ENCODE assay signal across 21 mouse cellular contexts in genomic region chr6:109855806-109856205, GRCm38 (mm10).
A peak's percentile ranks its signal among the peaks of the same experiment; 100 is the strongest.
DNase-seq lines count a peak whose midpoint lies in the region; ATAC-seq and TF ChIP-seq lines count a peak whose summit lies in the region.
"Had no signal": no experiment of that assay in that cellular context is flagged by ENCODE, and none has a peak within 500 bp of the region (broad histone marks: within the 10 kb centered on the region; RNA-seq: fewer than 3 reads in every experiment).

No protein-coding gene starts in this region.

- no peak for TF ChIP-seq EP300 in lung, postnatal 0 days (IDR thresholded peaks at IDR 0.05)

- ATAC-seq in lung, postnatal 0 days = 0 out of 2 replicates have a peak, but pooled peaks have one; percentile 21
- ATAC-seq in limb, embryonic 11.5 days (ENCODE audit: insufficient number of reproducible peaks, low FRiP score, low TSS enrichment, low read depth) = peak; percentile 50; the same call in 1 of the 2 replicates
- ATAC-seq: intestine, embryonic 16.5 days had no signal

- H3K36me3 ChIP-seq in lung, postnatal 0 days (ENCODE audit: insufficient read depth, low read length) = no peaks in the 10 kb centered on the region
- H3K36me3 ChIP-seq in limb, embryonic 11.5 days (ENCODE audit: control insufficient read depth, insufficient read depth, low read length) = no peaks in the 10 kb centered on the region
- H3K36me3 ChIP-seq: forebrain, embryonic 12.5 days; hindbrain, embryonic 15.5 days had no signal

- no peaks in the 10 kb centered on the region for H3K9me3 ChIP-seq in lung, postnatal 0 days (ENCODE audit: low read length)
- no peaks in the 10 kb centered on the region for H3K9me3 ChIP-seq in limb, embryonic 11.5 days (ENCODE audit: control insufficient read depth, low read length)
- H3K9me3 ChIP-seq: forebrain, embryonic 12.5 days; hindbrain, embryonic 15.5 days had no signal

- no peak overlapping the region for H3K4me3 ChIP-seq in lung, postnatal 0 days (ENCODE audit: low read depth, low read length)
- H3K4me3 ChIP-seq in limb, embryonic 11.5 days (ENCODE audit: low read depth, low read length) = no peak overlapping the region
- H3K4me3 ChIP-seq: forebrain, embryonic 12.5 days; heart, adult 2 months; hindbrain, embryonic 15.5 days had no signal

- H3K4me2 ChIP-seq in lung, postnatal 0 days (replicated peaks; ENCODE audit: low read depth, low read length) = no peak overlapping the region
- no peak overlapping the region for H3K4me2 ChIP-seq in limb, embryonic 11.5 days (ENCODE audit: low read depth, severe bottlenecking)
- H3K4me2 ChIP-seq: forebrain, embryonic 12.5 days; hindbrain, embryonic 15.5 days; midbrain, embryonic 11.5 days had no signal

- H3K9ac ChIP-seq in lung, postnatal 0 days (replicated peaks; ENCODE audit: low read depth) = no peak overlapping the region
- H3K9ac ChIP-seq in limb, embryonic 11.5 days (ENCODE audit: low read length) = no peak overlapping the region
- H3K9ac ChIP-seq: forebrain, embryonic 12.5 days; hindbrain, embryonic 15.5 days; liver, embryonic 14.5 days had no signal

- H3K4me1 ChIP-seq in lung, postnatal 0 days (ENCODE audit: insufficient read depth, low read depth, low read length) = no peaks in the 10 kb centered on the region
- H3K4me1 ChIP-seq in limb, embryonic 11.5 days (ENCODE audit: control insufficient read depth, insufficient read depth, low read length) = no peaks in the 10 kb centered on the region
- H3K4me1 ChIP-seq: forebrain, embryonic 12.5 days; hindbrain, embryonic 15.5 days had no signal

- peak; percentile 6 to 27 for DNase-seq in heart, adult 18-20 months
- DNase-seq in heart, postnatal 36 days = no peak
- peak; percentile 26 for DNase-seq in lung, postnatal 0 days (ENCODE audit: low spot score)
- DNase-seq in lung, postnatal 14 days = no peak
- no peak for DNase-seq in limb, embryonic 11.5 days (ENCODE audit: low spot score)
- DNase-seq in left cerebral cortex, adult 8-10 months (ENCODE audit: low spot score in 2 of 2) = no peak
- no peak for DNase-seq in kidney, postnatal 25 days
- DNase-seq: adrenal gland, adult 2 months; cerebellum, adult 9-11 months; gastrocnemius, postnatal 10 days; heart, postnatal 4 days; layer of hippocampus, adult 9-11 months; right cerebral cortex, postnatal 4 days had no signal

- no peak for TF ChIP-seq CTCF in lung, postnatal 0 days (IDR thresholded peaks at IDR 0.05)

- no peak overlapping the region for H3K27ac ChIP-seq in lung, postnatal 0 days (ENCODE audit: low read length)
- no peak overlapping the region for H3K27ac ChIP-seq in limb, embryonic 11.5 days (replicated peaks; ENCODE audit: low read depth, low read length)
- H3K27ac ChIP-seq: forebrain, embryonic 12.5 days; heart, adult 2 months; hindbrain, embryonic 15.5 days; liver, embryonic 14.5 days; stomach, postnatal 0 days had no signal

- 26% methylated on average over 1 of the region's 1 CpGs for WGBS in lung, postnatal 0 days
- WGBS in limb, embryonic 11.5 days = 42% methylated on average over 1 of the region's 1 CpGs

- intact Hi-C loops in heart, postnatal 36 days (cut with DNase I) = no loop called here

- no peaks in the 10 kb centered on the region for H3K27me3 ChIP-seq in lung, postnatal 0 days (replicated peaks; ENCODE audit: insufficient read depth, low read length)
- H3K27me3 ChIP-seq in limb, embryonic 11.5 days (ENCODE audit: control insufficient read depth, insufficient read depth, low read length) = no peaks in the 10 kb centered on the region
- H3K27me3 ChIP-seq: CH12.LX; forebrain, embryonic 12.5 days; hindbrain, embryonic 15.5 days had no signal

Comparison
In these comparisons a context has a peak if more than half of its experiments do, and no peak if none do; other contexts are left out.
1. DNase-seq: peak in heart, adult 18-20 months (2 of 2) and lung, postnatal 0 days (single experiment); none in heart, postnatal 36 days (0 of 2), lung, postnatal 14 days (single experiment), limb, embryonic 11.5 days (single experiment), left cerebral cortex, adult 8-10 months (0 of 2) and kidney, postnatal 25 days (0 of 2).